Mouse (Mus musculus) MN1 (cell line): ENCODE data around the gene Rpl3.

Experiments
- DNase-seq: peaks from one replicate; pipeline ENCODE4 v3.0.0-alpha.2; 2016; ENCODE audit warnings: low spot score

Rpl3 gene

DNA sequence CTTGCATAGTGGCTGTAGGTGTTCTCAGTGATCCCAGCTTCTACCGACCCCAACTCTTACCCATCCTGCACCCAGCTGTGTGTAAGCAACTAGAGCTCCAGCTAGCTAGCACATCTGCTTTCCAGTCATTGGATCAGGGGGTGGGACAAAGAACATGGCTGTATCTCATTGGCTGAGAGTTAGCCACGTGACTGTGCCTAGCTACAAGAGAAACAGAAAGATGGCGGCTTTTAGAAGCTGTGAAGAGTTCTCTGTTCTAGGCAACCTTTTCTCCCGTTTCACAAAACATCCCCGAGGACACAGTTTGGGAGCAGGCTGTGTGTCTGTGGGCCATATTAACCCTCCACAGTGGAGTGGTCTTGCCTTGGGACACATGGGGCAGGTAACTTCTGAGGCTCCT is 23.6 kb upstream of the Rpl3 start:
- DNase-seq, result no peak

DNA sequence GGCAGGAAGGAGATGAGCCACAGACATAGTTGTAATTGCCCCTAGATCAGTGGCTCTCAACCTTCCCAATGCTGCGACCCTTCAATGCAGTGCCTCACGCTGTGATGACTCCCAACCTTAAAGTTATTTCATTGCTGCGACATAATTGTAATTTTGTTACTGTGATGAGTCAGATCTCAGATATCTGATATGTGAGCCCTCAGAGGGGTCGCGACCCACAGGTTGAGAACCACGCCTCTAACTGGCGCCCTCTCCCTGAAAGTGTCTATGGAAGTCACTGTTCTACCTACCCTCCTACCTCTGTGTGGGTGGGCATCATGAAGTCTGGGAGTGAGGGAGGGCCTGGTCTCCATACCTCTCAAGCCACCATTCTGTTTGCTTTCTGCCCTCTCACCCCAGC is 22.7 kb upstream of the Rpl3 start:
- no peak for DNase-seq

DNA sequence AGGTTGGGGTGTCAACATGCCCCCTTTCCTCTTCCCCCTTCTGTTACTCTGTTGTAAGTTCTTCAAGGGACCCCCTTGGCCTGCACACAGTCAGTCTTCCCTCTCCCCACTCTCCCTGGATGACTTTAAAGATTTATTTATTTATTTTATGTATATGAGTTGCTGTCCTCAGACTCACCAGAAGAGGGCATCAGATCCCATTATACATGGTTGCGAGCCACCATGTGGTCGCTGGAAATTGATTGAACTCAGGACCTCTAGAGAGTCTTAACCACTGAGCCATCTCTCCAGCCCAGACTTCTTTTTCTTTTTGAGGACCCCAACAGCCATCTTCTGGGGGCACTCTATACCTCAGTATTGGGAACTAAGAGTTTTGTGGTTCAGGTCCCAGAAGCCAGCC is 20.8 kb upstream of the Rpl3 start:
- DNase-seq, result no peak

- DNase-seq, result no peak
Measured at GRCm38 (mm10) chr15:80111436-80111835, 19.8 kb upstream of the Rpl3 start.

DNA sequence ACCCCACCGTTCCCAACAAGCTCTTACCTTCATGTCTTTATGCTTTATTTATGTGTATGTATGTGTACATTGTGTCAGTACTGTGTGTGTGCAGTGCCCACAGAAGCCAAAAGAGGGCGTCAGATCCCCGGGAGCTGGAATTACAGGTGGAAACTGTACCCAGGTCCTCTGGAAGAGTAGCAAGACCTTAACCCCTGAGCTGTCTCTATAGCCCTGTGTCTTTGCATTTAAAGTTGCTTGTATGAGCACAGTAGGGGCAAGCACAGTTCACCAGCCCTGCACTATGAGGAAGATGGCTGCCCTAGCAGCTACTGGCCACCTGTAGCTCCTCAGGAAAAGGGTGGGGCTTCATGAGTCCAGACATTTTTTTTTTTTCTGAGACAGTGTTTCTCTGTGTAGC is 15.9 kb upstream of the Rpl3 start:
- DNase-seq, result no peak

DNA sequence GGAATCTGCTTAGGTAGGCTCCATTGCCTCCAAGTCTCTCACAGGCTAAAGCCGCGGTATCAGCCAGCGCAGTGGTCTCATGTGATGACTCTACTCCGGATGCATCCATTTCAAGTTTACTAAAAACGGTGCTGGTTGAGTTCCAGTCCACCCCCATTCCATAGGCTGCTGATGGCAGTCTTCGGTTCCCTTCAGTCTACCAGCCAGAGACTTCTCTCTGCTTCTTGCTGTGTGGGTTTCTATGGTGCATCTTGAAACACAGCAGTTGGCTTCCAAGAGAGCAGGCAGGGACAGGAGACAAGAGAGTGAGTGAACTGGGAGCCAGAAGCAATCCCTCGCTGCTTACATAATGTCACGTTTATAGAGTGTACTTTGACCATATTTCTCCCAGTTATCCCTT is 15.5 kb upstream of the Rpl3 start:
- no peak for DNase-seq

DNA sequence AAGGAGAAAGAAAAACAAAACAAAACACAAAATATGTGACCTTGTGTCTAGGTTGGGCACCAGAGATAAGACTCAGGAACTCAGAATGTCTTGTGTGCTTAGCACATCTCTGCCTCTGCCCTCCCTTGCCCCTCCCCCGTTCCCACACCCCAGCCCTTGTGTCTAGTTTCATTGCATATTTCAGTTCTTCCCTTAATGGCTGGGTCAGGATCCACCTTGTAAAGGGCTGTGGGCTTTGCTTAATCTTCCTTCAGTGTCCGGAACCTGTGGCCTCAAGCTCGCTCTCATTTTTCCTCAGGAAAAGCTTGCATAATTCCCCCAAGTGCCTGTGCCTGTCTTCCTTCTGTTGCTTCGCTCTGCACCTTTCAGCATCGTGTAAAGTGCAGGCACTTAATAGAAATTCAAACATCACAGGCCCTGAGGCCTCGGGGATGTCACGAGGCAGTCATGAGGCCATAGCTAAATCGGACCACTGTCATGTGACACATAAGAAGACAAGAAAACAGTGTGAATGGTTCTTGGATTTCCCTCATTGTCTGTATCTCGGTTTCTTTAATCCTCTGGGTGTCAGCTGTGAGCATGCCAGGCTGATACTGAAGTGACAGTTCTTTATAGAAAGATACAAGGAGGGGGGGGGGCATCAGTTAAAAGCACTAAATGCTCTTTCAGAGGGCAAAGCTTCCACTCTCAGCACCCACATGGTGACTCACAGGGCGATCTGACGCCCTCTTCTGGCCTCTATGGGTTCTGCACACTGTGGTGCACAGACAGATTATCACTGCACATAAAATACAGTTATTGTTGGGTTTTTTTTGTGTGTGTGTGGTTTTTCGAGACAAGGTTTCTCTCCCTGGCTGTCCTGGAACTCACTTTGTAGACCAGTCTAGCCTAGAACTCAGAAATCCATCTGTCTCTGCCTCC is 14.1 kb upstream of the Rpl3 start:
- no peak for DNase-seq

- no peak for DNase-seq
Measured at GRCm38 (mm10) chr15:80102495-80102894, 10.8 kb upstream of the Rpl3 start.

GRCm38 (mm10) chr15:80101503-80101902 is 9.8 kb upstream of the Rpl3 start:
- DNase-seq, result no peak

DNA sequence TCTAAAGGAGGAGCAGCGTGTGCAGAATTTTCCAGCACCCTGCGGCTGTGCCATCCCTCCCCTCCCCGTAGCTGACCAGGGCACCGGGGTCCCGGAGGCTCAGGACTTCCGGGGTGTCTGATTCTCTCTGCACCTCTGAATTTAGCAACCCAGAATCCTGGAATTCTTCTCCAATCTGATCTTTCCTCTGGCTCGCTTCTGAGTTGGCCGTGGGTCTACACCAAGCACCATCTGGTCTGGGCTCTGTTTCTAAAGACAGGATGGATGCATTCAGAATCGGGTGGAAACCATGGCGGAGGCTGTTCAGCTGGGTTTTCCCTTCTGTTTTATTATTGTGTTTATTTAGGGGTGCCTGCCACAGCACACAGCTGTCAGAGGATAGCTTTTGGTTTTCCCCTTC is 9.2 kb upstream of the Rpl3 start:
- DNase-seq, result no peak

DNA sequence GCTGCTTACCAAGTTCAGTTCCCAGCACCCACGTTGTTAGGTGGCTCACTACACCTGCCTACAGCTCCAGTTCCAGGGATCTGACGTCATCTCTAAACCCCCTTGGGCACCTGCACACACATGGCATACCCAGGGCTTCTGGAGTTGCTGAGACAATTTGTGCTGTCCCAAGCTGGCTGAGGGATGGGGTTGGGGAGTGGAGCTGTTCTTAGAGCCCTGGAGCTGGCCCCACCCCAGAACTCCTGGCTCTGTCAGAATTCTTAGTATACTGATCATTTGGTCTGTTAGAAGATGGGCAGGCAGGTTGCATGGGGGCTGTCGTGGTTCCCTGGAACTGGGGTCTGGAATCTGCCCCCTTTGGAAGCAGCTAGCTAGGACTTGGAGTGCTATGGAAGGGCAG is 8.5 kb upstream of the Rpl3 start:
- DNase-seq, result no peak

GRCm38 (mm10) chr15:80099477-80099876 is 7.8 kb upstream of the Rpl3 start:
- peak; percentile 43 for DNase-seq

DNA sequence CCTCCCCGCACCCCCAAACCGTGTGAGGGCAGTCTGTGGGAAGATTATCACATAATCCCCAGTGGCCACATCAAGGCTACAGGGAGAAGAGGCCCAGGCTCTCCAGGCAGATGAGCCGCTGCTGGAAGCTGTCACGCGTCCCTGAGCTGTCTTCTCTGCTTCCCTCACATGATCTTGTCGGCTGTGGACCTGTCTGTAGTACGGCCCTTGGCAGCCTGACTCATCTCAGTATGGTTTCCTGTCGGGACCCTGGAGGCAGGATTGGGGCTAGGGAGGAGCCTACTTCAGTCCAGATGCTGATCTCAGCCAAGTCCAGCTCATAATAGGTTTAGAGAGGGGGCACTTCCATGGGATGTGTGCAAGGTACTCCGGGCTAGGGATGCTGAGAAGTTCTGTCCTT is 7.1 kb upstream of the Rpl3 start:
- DNase-seq, result peak; percentile 93

DNA sequence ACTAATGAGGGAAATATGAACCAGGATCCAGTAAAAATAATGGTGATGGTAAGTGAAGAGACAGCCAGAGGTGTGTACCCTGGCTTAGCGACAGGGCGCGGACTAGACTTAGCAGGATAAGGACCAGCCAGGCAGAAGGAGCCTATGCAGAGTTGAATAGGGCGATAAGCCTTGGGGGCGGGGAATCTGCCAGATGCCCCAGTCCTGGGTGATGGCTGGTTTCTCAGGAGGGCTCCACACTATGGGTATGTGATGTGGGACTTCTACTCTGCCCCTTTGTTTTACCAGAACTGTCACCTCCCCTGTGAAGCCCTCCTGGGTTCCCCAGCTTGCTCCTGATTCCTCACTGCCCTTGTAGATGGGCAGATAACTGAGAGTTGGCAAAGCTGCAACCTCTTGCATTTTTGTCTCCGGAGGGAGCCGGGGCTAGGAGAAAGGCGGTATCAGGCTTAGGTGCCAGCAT is 6.4 kb upstream of the Rpl3 start:
- DNase-seq, result peak; percentile 67

DNA sequence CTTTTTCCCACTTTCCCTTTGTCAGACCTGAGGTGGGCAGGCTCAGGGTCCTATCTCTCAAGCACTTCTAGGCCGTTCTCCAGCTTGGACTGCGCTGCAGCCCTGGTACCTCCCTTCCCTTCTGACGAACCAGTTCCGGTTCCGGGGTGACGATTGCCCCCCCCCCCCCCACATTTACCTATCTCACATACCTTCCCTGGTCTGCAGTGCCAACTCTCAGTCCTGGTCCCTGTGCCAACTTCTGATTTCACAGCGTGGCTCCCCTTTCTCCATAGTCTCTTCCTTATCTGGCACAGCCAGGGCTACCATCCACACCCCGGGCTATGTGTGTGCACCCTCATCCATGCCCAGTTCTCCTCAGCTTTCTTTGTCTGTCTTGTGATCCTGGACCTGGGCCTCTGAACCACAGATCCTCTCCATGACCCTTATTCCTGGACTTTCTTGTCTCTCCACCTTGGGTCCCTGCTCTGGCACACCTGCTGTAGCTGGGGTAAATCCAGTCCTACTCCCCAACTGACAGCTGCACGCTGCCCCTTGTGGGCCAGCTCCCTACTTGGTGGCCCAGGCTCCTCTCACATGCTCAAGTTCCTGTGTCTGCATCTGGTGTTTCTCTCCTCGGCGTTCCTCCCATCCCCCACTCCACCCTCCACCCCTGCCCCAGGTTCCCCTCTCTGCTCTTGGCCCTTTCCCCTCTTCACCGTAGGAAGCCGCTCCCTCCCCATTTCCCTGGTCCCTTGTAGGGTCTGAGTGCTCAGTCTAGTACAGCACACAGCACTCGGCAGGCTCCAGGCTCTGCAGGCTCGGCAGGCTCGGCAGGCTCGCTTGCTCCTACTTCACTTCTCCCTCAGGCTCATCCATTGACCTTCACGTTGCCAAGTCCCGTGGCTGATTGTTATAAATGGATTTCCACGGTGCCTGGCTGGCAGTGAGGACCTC is 5.5 kb upstream of the Rpl3 start:
- DNase-seq, result peak; percentile 87

- DNase-seq, result no peak
Measured at GRCm38 (mm10) chr15:80096406-80096805, 4.7 kb upstream of the Rpl3 start.

- DNase-seq, result peak; percentile 43
Measured at GRCm38 (mm10) chr15:80095596-80095995, 3.9 kb upstream of the Rpl3 start.

GRCm38 (mm10) chr15:80094201-80094600 is 2.5 kb upstream of the Rpl3 start:
- DNase-seq, result no peak

DNA sequence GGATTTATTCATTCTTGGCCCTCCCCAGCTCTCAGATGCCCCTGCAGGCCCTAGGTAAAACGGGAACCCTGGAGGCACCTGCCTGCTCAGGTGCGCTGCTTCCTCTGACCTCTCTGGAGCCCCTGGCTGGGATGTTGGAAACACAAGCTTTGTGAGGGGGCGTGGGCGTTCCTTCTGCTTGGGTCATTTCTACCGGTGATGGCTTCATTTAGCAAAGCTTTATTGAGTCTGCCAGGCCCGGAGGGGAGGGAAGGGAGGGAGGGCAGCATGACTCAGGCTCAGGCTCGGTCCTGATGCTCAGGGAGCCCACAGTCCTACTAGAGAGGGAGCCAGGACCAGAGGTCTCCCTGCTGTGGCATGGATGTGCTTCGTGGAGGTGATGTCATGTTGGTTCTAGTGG is 931 bp upstream of the Rpl3 start:
- DNase-seq, result peak; percentile 87

DNA sequence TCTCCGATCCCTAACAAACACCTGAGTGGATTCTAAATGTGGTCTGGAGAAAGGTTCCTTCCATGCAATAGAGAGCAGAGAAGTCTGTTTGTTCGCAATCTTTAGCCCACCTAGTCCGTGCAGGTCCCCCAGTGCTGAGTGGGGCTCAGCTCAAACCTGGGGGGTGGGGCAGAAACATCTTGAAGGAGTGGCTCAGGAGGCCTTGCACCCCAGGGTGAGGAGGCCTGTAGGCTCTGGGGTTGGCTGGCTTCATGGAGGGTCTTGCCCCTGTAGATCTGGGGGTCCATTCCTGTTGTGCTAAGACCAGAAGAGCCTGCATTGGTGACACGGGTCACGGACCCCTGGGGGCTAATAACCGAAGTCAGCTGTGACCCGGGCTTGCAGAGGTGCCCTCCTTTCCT is 373 bp upstream of the Rpl3 start:
- no peak for DNase-seq

DNA sequence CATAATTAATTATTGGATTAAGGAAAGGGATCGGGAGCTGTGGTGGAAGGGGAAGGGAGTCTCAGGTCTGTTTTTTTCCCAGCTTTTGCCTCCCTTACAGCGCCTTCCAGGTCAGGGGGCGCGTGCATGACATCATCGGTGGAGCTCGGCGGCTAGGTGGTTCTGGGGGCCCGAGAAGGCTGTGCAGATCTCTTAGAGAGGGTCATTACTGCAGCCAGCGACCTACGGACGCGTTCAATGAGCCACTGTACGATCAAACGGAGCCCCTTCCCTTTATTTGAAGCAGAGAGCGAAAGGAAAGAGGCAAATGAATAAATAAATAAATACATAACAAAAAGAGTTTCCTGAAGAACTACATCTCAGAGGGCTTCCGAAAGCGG is 937 bp downstream of the Rpl3 start:
- peak; percentile 78 for DNase-seq

GRCm38 (mm10) chr15:80090155-80090554 is 1.5 kb downstream of the Rpl3 start:
- DNase-seq, result no peak

DNA sequence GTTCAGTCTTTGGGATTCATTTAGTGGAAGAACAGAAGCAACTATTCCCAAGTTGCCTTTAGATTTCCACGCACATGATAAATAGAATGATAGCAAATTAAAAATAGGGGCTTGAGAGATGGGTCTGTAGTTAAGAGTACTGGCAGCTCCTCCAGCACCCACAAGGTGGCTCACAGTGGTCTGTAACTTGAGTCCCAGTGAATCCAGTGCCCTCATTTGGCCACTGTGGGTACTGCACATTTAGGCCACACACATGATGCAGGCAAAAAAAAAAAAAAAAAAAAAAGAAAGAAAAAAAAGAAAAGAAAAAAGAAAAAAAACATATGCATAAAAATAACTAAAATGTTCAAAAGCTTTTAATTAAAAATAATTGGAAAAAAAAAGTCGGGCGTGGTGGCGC is 3.0 kb downstream of the Rpl3 start:
- DNase-seq, result peak; percentile 98
